25 mouse cellular contexts compared by ENCODE assay signal in the genomic region with DNA sequence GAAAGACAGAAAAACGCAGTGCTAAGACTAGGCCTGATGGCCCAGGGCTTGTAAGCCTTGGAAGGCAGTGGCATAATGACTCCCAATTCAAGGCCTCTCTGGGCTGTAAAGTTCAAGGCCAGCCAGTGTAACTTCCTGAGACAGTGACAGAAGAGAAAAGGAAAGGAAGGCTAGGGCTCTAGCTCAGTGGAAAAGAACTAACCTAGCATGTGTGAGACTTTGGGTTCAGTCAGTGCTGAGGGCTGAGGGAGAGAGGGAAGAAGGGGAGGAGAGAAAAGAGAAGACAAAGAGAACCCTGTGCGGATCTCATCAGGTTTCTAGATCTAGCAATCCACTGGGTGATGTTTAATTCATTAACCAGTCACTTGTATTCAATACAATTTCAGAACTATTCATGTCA. TPM values are rescaled to one million over a fixed set of nuclear protein-coding genes. Genes with fewer than 3 reads are reported as not detected.
DNase-seq lines count a peak whose midpoint lies in the region; ATAC-seq and TF ChIP-seq lines count a peak whose summit lies in the region.
"Had no signal": no experiment of that assay in that cellular context is flagged by ENCODE, and none has a peak within 500 bp of the region (broad histone marks: within the 10 kb centered on the region; RNA-seq: fewer than 3 reads in every experiment).

No protein-coding gene starts in this region.

- TF ChIP-seq POLR2A in lung, adult 2 months (IDR thresholded peaks at IDR 0.05; ENCODE audit: borderline replicate concordance, extremely low read depth, low read depth, low read length): no peak

- peak; percentile 54; the same call in 1 of the 2 replicates for ATAC-seq in forebrain, postnatal 0 days
- no peak for ATAC-seq in forebrain, embryonic 16.5 days
- no peak for ATAC-seq in forebrain, embryonic 11.5 days (replicated peaks; ENCODE audit: low FRiP score)
- ATAC-seq: activated CD4-positive, CD25-positive, alpha-beta regulatory T cell, adult 4 months; forebrain, embryonic 14.5 days had no signal

- H3K27ac ChIP-seq in forebrain, postnatal 0 days (ENCODE audit: low read depth, low read length): 0 out of 2 replicates have a peak overlapping the region, but pooled peaks have one; percentile 21
- H3K27ac ChIP-seq in forebrain, embryonic 16.5 days (ENCODE audit: low read length): no peak overlapping the region
- H3K27ac ChIP-seq in forebrain, embryonic 11.5 days (ENCODE audit: low read depth, low read length): no peak overlapping the region
- H3K27ac ChIP-seq: embryonic facial prominence, embryonic 10.5 days; embryonic facial prominence, embryonic 13.5 days; forebrain, embryonic 10.5 days; hindbrain, embryonic 12.5 days; hindbrain, embryonic 15.5 days had no signal

- H3K27me3 ChIP-seq in forebrain, postnatal 0 days (ENCODE audit: insufficient read depth, low read length): no peaks in the 10 kb centered on the region
- H3K27me3 ChIP-seq in forebrain, embryonic 16.5 days (replicated peaks; ENCODE audit: control insufficient read depth, insufficient read depth, low read length): no peaks in the 10 kb centered on the region
- H3K27me3 ChIP-seq in forebrain, embryonic 11.5 days (ENCODE audit: control insufficient read depth, insufficient read depth, low read length): peaks cover 5% of the 10 kb centered on the region; the same call in 1 of the 2 replicates
- H3K27me3 ChIP-seq: embryonic facial prominence, embryonic 13.5 days; hindbrain, embryonic 15.5 days had no signal

- no peak for TF ChIP-seq CTCF in forebrain, postnatal 0 days (IDR thresholded peaks at IDR 0.05; ENCODE audit: low read depth)
- no peak for TF ChIP-seq CTCF in lung, adult 2 months (IDR thresholded peaks at IDR 0.05; ENCODE audit: insufficient read depth, low read length)

- DNase-seq in forebrain, postnatal 0 days: no peak
- DNase-seq in 416B (ENCODE audit: low read depth): peak; percentile 51
- peak; percentile 82 for DNase-seq in adrenal gland, adult 8-10 months
- peak; percentile 33 for DNase-seq in adrenal gland, postnatal 25 days
- DNase-seq in lung, adult 2 months: no peak
- DNase-seq in layer of hippocampus, postnatal 36 days: no peak
- no peak for DNase-seq in forebrain, embryonic 11.5 days (ENCODE audit: low spot score)
- DNase-seq: cerebellum, adult 11-12 months; cerebellum, adult 8-10 months; cerebellum, postnatal 10 days; cerebellum, postnatal 36 days; embryo, embryonic 11 days; gastrocnemius, postnatal 14 days; heart, adult 11 months; kidney, adult 11 months had no signal

- 70% methylated on average over 2 of the region's 2 CpGs for WGBS in forebrain, postnatal 0 days
- 63% methylated on average over 2 of the region's 2 CpGs for WGBS in forebrain, embryonic 16.5 days
- 86% methylated on average over 2 of the region's 2 CpGs for WGBS in lung, adult 2 months
- 89% methylated on average over 2 of the region's 2 CpGs for WGBS in forebrain, embryonic 11.5 days

- no peaks in the 10 kb centered on the region for H3K36me3 ChIP-seq in forebrain, postnatal 0 days (ENCODE audit: insufficient read depth)
- no peaks in the 10 kb centered on the region for H3K36me3 ChIP-seq in forebrain, embryonic 16.5 days (ENCODE audit: control insufficient read depth, insufficient read depth)
- no peaks in the 10 kb centered on the region for H3K36me3 ChIP-seq in forebrain, embryonic 11.5 days (ENCODE audit: control insufficient read depth, insufficient read depth, low read length)
- H3K36me3 ChIP-seq: embryonic facial prominence, embryonic 10.5 days; embryonic facial prominence, embryonic 13.5 days; forebrain, embryonic 10.5 days; hindbrain, embryonic 12.5 days; hindbrain, embryonic 15.5 days had no signal

- H3K4me1 ChIP-seq in forebrain, postnatal 0 days (ENCODE audit: insufficient read depth): no peaks in the 10 kb centered on the region
- H3K4me1 ChIP-seq in forebrain, embryonic 16.5 days (replicated peaks; ENCODE audit: control insufficient read depth, insufficient read depth, low read length): no peaks in the 10 kb centered on the region
- no peaks in the 10 kb centered on the region; the same call in 1 of the 2 replicates for H3K4me1 ChIP-seq in lung, adult 2 months (ENCODE audit: control insufficient read depth, insufficient read depth, low read length)
- no peaks in the 10 kb centered on the region for H3K4me1 ChIP-seq in forebrain, embryonic 11.5 days (replicated peaks; ENCODE audit: control insufficient read depth, insufficient read depth, low read length)
- H3K4me1 ChIP-seq: embryonic facial prominence, embryonic 13.5 days; hindbrain, embryonic 12.5 days; hindbrain, embryonic 15.5 days had no signal

- no peak overlapping the region for H3K4me3 ChIP-seq in forebrain, postnatal 0 days (ENCODE audit: low read depth, low read length)
- no peak overlapping the region for H3K4me3 ChIP-seq in forebrain, embryonic 16.5 days (replicated peaks; ENCODE audit: low read length)
- no peak overlapping the region for H3K4me3 ChIP-seq in lung, adult 2 months (replicated peaks; ENCODE audit: extremely low read depth, low read depth, low read length)
- no peak overlapping the region for H3K4me3 ChIP-seq in forebrain, embryonic 11.5 days (ENCODE audit: low read depth, low read length)
- H3K4me3 ChIP-seq: embryonic facial prominence, embryonic 10.5 days; embryonic facial prominence, embryonic 13.5 days; erythroblast, embryonic 14.5 days; forebrain, embryonic 10.5 days; hindbrain, embryonic 12.5 days; hindbrain, embryonic 15.5 days had no signal

- no peaks in the 10 kb centered on the region for H3K9me3 ChIP-seq in forebrain, postnatal 0 days (ENCODE audit: low read length)
- no peaks in the 10 kb centered on the region for H3K9me3 ChIP-seq in forebrain, embryonic 16.5 days (ENCODE audit: control insufficient read depth, low read length)
- no peaks in the 10 kb centered on the region for H3K9me3 ChIP-seq in forebrain, embryonic 11.5 days (ENCODE audit: control insufficient read depth, low read length)
- H3K9me3 ChIP-seq: embryonic facial prominence, embryonic 10.5 days; embryonic facial prominence, embryonic 13.5 days; forebrain, embryonic 10.5 days; hindbrain, embryonic 12.5 days; hindbrain, embryonic 15.5 days had no signal

- H3K9ac ChIP-seq in forebrain, postnatal 0 days: no peak overlapping the region
- H3K9ac ChIP-seq in forebrain, embryonic 16.5 days (replicated peaks; ENCODE audit: low read depth, low read length): no peak overlapping the region
- H3K9ac ChIP-seq in forebrain, embryonic 11.5 days (ENCODE audit: low read length): no peak overlapping the region
- H3K9ac ChIP-seq: embryonic facial prominence, embryonic 13.5 days; hindbrain, embryonic 12.5 days; hindbrain, embryonic 15.5 days had no signal

- H3K4me2 ChIP-seq in forebrain, postnatal 0 days (ENCODE audit: low read depth): no peak overlapping the region
- no peak overlapping the region for H3K4me2 ChIP-seq in forebrain, embryonic 16.5 days (ENCODE audit: low read length)
- no peak overlapping the region for H3K4me2 ChIP-seq in forebrain, embryonic 11.5 days (ENCODE audit: low read depth, low read length, severe bottlenecking)
- H3K4me2 ChIP-seq: embryonic facial prominence, embryonic 13.5 days; heart, embryonic 11.5 days; hindbrain, embryonic 12.5 days; hindbrain, embryonic 15.5 days had no signal

RNA-seq across cellular contexts. Expression of a gene that starts 5.7 kb away (rescaled TPM):
- total RNA-seq in forebrain, postnatal 0 days (2014; rRNA removed): 32.5 and 38.7 TPM in 2 replicates
- polyA plus RNA-seq in forebrain, postnatal 0 days (2015; fragmentation: Nextera tagmentation; extraction: Ambion mirVana): 17.4 and 18.8 TPM in 2 replicates
- polyA plus RNA-seq in forebrain, embryonic 16.5 days (2015; fragmentation: Nextera tagmentation; extraction: Ambion mirVana): 14.2 and 16.9 TPM in 2 replicates
- total RNA-seq in adrenal gland, adult 8-10 months (2022): 100 to 1,000 TPM; 155 to 228 (median 174) TPM
- total RNA-seq in adrenal gland, postnatal 25 days (2021): 188 and 197 TPM in 2 replicates
- polyA plus RNA-seq in lung, adult 2 months (2012; rRNA removed): 31.1 and 35.2 TPM in 2 replicates
- 10 to 100 TPM; 31.0 to 34.2 TPM for total RNA-seq in layer of hippocampus, postnatal 36 days (2021)
- 9.2 and 10.2 TPM in 2 replicates for polyA plus RNA-seq in forebrain, embryonic 11.5 days (2014; fragmentation: Nextera tagmentation; extraction: Ambion mirVana)

Comparison
In these comparisons a context has a peak if more than half of its experiments do, and no peak if none do; other contexts are left out.
1. DNase-seq: peak in 416B (single experiment), adrenal gland, adult 8-10 months (single experiment) and adrenal gland, postnatal 25 days (single experiment); none in forebrain, postnatal 0 days (single experiment), lung, adult 2 months (single experiment), layer of hippocampus, postnatal 36 days (0 of 2) and forebrain, embryonic 11.5 days (single experiment).